Comparison of ENCODE assay signal across 24 mouse cellular contexts in the genomic region with DNA sequence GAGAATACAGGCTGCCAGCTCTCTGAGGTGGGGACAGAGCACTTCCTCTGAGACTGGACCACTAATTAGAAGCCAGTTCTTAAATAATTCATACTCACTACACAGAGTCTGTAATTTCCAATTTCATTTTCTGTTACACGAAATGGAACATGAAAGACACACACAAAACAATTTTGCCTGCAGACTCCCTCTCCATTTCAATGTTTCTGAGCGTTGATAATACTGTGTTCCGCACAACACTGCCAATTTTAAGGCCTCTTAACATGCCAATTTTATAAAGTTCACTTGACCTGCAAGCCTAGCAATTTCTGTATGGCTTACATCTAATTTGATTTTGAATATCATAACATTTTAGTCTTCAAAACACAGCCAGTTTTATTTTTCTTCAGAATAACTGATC.
A peak's percentile ranks its signal among the peaks of the same experiment; 100 is the strongest.
DNase-seq lines count a peak whose midpoint lies in the region; ATAC-seq and TF ChIP-seq lines count a peak whose summit lies in the region.
"Had no signal": no experiment of that assay in that cellular context is flagged by ENCODE, and none has a peak within 500 bp of the region (broad histone marks: within the 10 kb centered on the region; RNA-seq: fewer than 3 reads in every experiment).

No protein-coding gene starts in this region.

- H3K27ac ChIP-seq in embryonic facial prominence, embryonic 14.5 days (replicated peaks; ENCODE audit: low read depth, low read length) = no peak overlapping the region
- no peak overlapping the region for H3K27ac ChIP-seq in embryonic facial prominence, embryonic 10.5 days (replicated peaks)
- no peak overlapping the region for H3K27ac ChIP-seq in midbrain, embryonic 11.5 days (ENCODE audit: low read depth, low read length)
- no peak overlapping the region for H3K27ac ChIP-seq in midbrain, embryonic 16.5 days (ENCODE audit: low read length)
- H3K27ac ChIP-seq: embryonic facial prominence, embryonic 15.5 days; gastrocnemius, adult 2 months; hindbrain, embryonic 13.5 days had no signal

- ATAC-seq in embryonic facial prominence, embryonic 14.5 days (ENCODE audit: low read depth) = no peak
- no peak for ATAC-seq in midbrain, embryonic 11.5 days (ENCODE audit: low FRiP score)
- ATAC-seq in midbrain, embryonic 16.5 days = no peak
- no peak for ATAC-seq in frontal cortex, adult (ENCODE audit: low TSS enrichment)
- ATAC-seq: activated CD4-positive, CD25-positive, alpha-beta regulatory T cell, adult 4 months; forebrain, embryonic 13.5 days; forebrain, embryonic 16.5 days; hindbrain, embryonic 16.5 days; inflammation-experienced regulatory T-cells, adult 6 months; intestine, embryonic 16.5 days had no signal

- no peak overlapping the region for H3K4me3 ChIP-seq in embryonic facial prominence, embryonic 14.5 days (ENCODE audit: low read depth, low read length)
- no peak overlapping the region for H3K4me3 ChIP-seq in embryonic facial prominence, embryonic 10.5 days
- no peak overlapping the region for H3K4me3 ChIP-seq in midbrain, embryonic 11.5 days (ENCODE audit: low read depth, low read length)
- no peak overlapping the region for H3K4me3 ChIP-seq in midbrain, embryonic 16.5 days (ENCODE audit: low read depth, low read length)
- H3K4me3 ChIP-seq: embryonic facial prominence, embryonic 15.5 days; forebrain, embryonic 13.5 days; gastrocnemius, adult 2 months; hindbrain, embryonic 13.5 days had no signal

- H3K9me3 ChIP-seq in embryonic facial prominence, embryonic 14.5 days (ENCODE audit: control insufficient read depth, low read length) = no peaks in the 10 kb centered on the region
- no peaks in the 10 kb centered on the region for H3K9me3 ChIP-seq in embryonic facial prominence, embryonic 10.5 days
- no peaks in the 10 kb centered on the region for H3K9me3 ChIP-seq in midbrain, embryonic 11.5 days (ENCODE audit: control insufficient read depth, low read length)
- H3K9me3 ChIP-seq in midbrain, embryonic 16.5 days (replicated peaks; ENCODE audit: control insufficient read depth, low read length, poor library complexity, severe bottlenecking) = no peaks in the 10 kb centered on the region
- H3K9me3 ChIP-seq: embryonic facial prominence, embryonic 15.5 days; forebrain, embryonic 13.5 days; hindbrain, embryonic 13.5 days had no signal

- no peak overlapping the region for H3K4me2 ChIP-seq in embryonic facial prominence, embryonic 14.5 days (ENCODE audit: low read depth, low read length)
- no peak overlapping the region for H3K4me2 ChIP-seq in midbrain, embryonic 11.5 days
- H3K4me2 ChIP-seq in midbrain, embryonic 16.5 days (ENCODE audit: low read length) = no peak overlapping the region
- H3K4me2 ChIP-seq: embryonic facial prominence, embryonic 15.5 days; forebrain, embryonic 13.5 days; heart, embryonic 11.5 days; hindbrain, embryonic 13.5 days had no signal

- no peaks in the 10 kb centered on the region for H3K36me3 ChIP-seq in embryonic facial prominence, embryonic 14.5 days (ENCODE audit: control insufficient read depth, insufficient read depth, low read length)
- no peaks in the 10 kb centered on the region for H3K36me3 ChIP-seq in embryonic facial prominence, embryonic 10.5 days (replicated peaks)
- H3K36me3 ChIP-seq in midbrain, embryonic 11.5 days (ENCODE audit: control insufficient read depth, insufficient read depth, low read length) = no peaks in the 10 kb centered on the region
- H3K36me3 ChIP-seq in midbrain, embryonic 16.5 days (ENCODE audit: control insufficient read depth, insufficient read depth, low read length) = no peaks in the 10 kb centered on the region
- H3K36me3 ChIP-seq: embryonic facial prominence, embryonic 15.5 days; hindbrain, embryonic 13.5 days had no signal

- DNase-seq in embryonic facial prominence, embryonic 14.5 days (ENCODE audit: low spot score) = peak; percentile 68
- DNase-seq in embryonic facial prominence, embryonic 10.5 days (ENCODE audit: low spot score) = no peak
- DNase-seq in midbrain, embryonic 11.5 days (ENCODE audit: low spot score, missing footprints) = peak; percentile 60
- peak; percentile 32 for DNase-seq in brain, embryonic 14.5 days (ENCODE audit: low read depth)
- DNase-seq: adrenal gland, adult 8-10 months; adrenal gland, postnatal 25 days; cerebellum, adult 8-10 months; cerebellum, postnatal 10 days; cerebellum, postnatal 36 days; embryo, embryonic 11 days; gastrocnemius, adult 2 months; gastrocnemius, postnatal 14 days; heart, adult 11 months had no signal

- TF ChIP-seq POLR2A in brain, embryonic 14.5 days (IDR thresholded peaks at IDR 0.05; ENCODE audit: borderline replicate concordance, extremely low read depth, insufficient read depth, insufficient read length, poor library complexity, severe bottlenecking) = no peak

- 65% methylated on average over 3 of the region's 3 CpGs for WGBS in embryonic facial prominence, embryonic 14.5 days
- WGBS in embryonic facial prominence, embryonic 10.5 days = 84% methylated on average over 3 of the region's 3 CpGs
- 80% methylated on average over 3 of the region's 3 CpGs for WGBS in midbrain, embryonic 11.5 days
- 44% methylated on average over 3 of the region's 3 CpGs for WGBS in midbrain, embryonic 16.5 days

- H3K9ac ChIP-seq in embryonic facial prominence, embryonic 14.5 days (ENCODE audit: low read depth, low read length) = no peak overlapping the region
- no peak overlapping the region for H3K9ac ChIP-seq in midbrain, embryonic 11.5 days (ENCODE audit: low read length)
- no peak overlapping the region for H3K9ac ChIP-seq in midbrain, embryonic 16.5 days (ENCODE audit: low read depth, low read length)
- H3K9ac ChIP-seq: embryonic facial prominence, embryonic 15.5 days; forebrain, embryonic 13.5 days; hindbrain, embryonic 13.5 days had no signal

- H3K27me3 ChIP-seq in embryonic facial prominence, embryonic 14.5 days (replicated peaks; ENCODE audit: control insufficient read depth, insufficient read depth, low read length) = no peaks in the 10 kb centered on the region
- peaks cover 11% of the 10 kb centered on the region; the same call in 1 of the 2 replicates for H3K27me3 ChIP-seq in embryonic facial prominence, embryonic 10.5 days (replicated peaks; ENCODE audit: low read depth, poor library complexity, severe bottlenecking)
- no peaks in the 10 kb centered on the region; the same call in 1 of the 2 replicates for H3K27me3 ChIP-seq in midbrain, embryonic 11.5 days (ENCODE audit: control insufficient read depth, insufficient read depth, low read length)
- no peaks in the 10 kb centered on the region for H3K27me3 ChIP-seq in midbrain, embryonic 16.5 days (ENCODE audit: control insufficient read depth, insufficient read depth, low read depth, low read length)
- H3K27me3 ChIP-seq: embryonic facial prominence, embryonic 15.5 days; forebrain, embryonic 13.5 days had no signal

- peaks cover 17% of the 10 kb centered on the region; the same call in 1 of the 2 replicates for H3K4me1 ChIP-seq in embryonic facial prominence, embryonic 14.5 days (ENCODE audit: control insufficient read depth, insufficient read depth, low read length)
- H3K4me1 ChIP-seq in embryonic facial prominence, embryonic 10.5 days = peaks cover 16% of the 10 kb centered on the region
- H3K4me1 ChIP-seq in midbrain, embryonic 11.5 days (ENCODE audit: control insufficient read depth, insufficient read depth, low read length) = peaks cover 13% of the 10 kb centered on the region
- peaks cover 26% of the 10 kb centered on the region for H3K4me1 ChIP-seq in midbrain, embryonic 16.5 days (ENCODE audit: control insufficient read depth, insufficient read depth, low read length)

- no peak for TF ChIP-seq CTCF in brain, embryonic 14.5 days (IDR thresholded peaks at IDR 0.05; ENCODE audit: borderline replicate concordance, extremely low read depth, insufficient read depth, insufficient read length)
